Mouse (Mus musculus) lung, postnatal 0 days (tissue): Measurements from ENCODE around the gene Gsdme. TPM values are rescaled to one million over a fixed set of nuclear protein-coding genes. Genes with fewer than 3 reads are reported as not detected.

Experiments used
- ATAC-seq: fragments of 200-750 bp; cut with Nextera tagmentation; 2 replicates; pipeline ENCODE4 v1.8.0; 2017; ENCODE audit warnings: moderate library complexity
- DNase-seq: peaks from one replicate; pipeline ENCODE4 v3.0.0-alpha.2; 2016; ENCODE audit warnings: low spot score
- H3K27ac ChIP-seq: fragments of 300-500 bp; sonication (generic); 2 replicates; pipeline ENCODE4 v1.5.1; 2014; ENCODE audit warnings: antibody characterized with exemption, mild to moderate bottlenecking, low read length, mixed read lengths
- H3K27me3 ChIP-seq: fragments of 300-500 bp; sonication (generic); replicated peaks from 2 replicates; pipeline ENCODE4 v1.6.1; 2014; ENCODE audit warnings: low read length, mixed read lengths; ENCODE audit not compliant: insufficient read depth
- H3K36me3 ChIP-seq: fragments of 300-500 bp; sonication (generic); 2 replicates; pipeline ENCODE4 v1.6.1; 2014; ENCODE audit warnings: low read length, mixed read lengths; ENCODE audit not compliant: insufficient read depth
- H3K4me1 ChIP-seq: fragments of 300-500 bp; sonication (generic); 2 replicates; pipeline ENCODE4 v1.6.1; 2014; ENCODE audit warnings: antibody characterized with exemption, low read depth, low read length, mixed read lengths; ENCODE audit not compliant: insufficient read depth
- H3K4me2 ChIP-seq: fragments of 300-500 bp; sonication (generic); replicated peaks from 2 replicates; pipeline ENCODE4 v1.6.1; 2014; ENCODE audit warnings: low read depth, mild to moderate bottlenecking, low read length, moderate library complexity, mixed read lengths
- H3K4me3 ChIP-seq: fragments of 300-500 bp; sonication (generic); 2 replicates; pipeline ENCODE4 v1.5.1; 2014; ENCODE audit warnings: low read depth, low read length
- H3K9ac ChIP-seq: fragments of 300-500 bp; sonication (generic); replicated peaks from 2 replicates; pipeline ENCODE4 v1.6.1; 2014; ENCODE audit warnings: low read depth, mild to moderate bottlenecking
- H3K9me3 ChIP-seq: fragments of 300-500 bp; sonication (generic); 2 replicates; pipeline ENCODE4 v1.6.1; 2016; ENCODE audit warnings: low read length, mixed read lengths
- CTCF ChIP-seq: IDR thresholded peaks from 2 replicates; pipeline ENCODE4 v1.5.1; 2016; ENCODE audit warnings: antibody characterized with exemption, mild to moderate bottlenecking
- EP300 ChIP-seq: IDR thresholded peaks from 2 replicates; pipeline ENCODE4 v1.6.1; 2016; ENCODE audit warnings: antibody characterized with exemption, mild to moderate bottlenecking, control low read depth
- whole genome bisulfite sequencing: fragments of 180-500 bp; shearing (Covaris S2); extraction: QIAGEN DNeasy Blood & Tissue Kit; methylation state at CpG from one replicate; pipeline ENCODE4 v1.1.7; 2014; 5-methylcytosine and 5-hydroxymethylcytosine counted together
- polyA plus RNA-seq: library from polyadenylated mRNA; unstranded; fragments of >200 nt; fragmentation: Nextera tagmentation; extraction: Ambion mirVana; gene quantifications from 2 replicates; pipeline ENCODE4 v1.2.1, GENCODE M21; 2015

Gene Gsdme
- polyA plus RNA-seq, 1 experiment from 2014 or later, result 14.8 TPM

DNA sequence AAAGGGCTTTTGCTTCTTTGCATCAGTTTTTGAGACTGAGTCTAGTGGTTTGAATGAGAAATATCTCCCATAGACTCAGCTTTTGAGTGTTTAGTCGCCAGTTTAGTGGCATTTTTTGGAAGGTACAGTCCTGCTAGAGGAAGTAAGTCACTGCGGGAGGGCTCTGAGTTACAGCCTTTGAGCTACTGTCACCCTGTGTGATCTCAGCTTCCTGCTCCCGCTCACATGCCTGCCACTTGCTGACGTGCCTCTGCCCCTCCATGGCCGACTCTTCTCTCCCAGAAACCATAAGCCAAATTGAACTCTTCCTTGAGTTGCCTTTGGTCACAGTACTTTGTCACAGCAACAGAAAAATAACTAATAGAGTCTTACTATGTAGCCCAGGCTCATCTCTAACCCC, 40.7 kb downstream of the Gsdme start:
- H3K36me3 ChIP-seq, result no peaks in the 10 kb centered on the region
- WGBS, result 59% methylated on average over 5 of the region's 5 CpGs

DNA sequence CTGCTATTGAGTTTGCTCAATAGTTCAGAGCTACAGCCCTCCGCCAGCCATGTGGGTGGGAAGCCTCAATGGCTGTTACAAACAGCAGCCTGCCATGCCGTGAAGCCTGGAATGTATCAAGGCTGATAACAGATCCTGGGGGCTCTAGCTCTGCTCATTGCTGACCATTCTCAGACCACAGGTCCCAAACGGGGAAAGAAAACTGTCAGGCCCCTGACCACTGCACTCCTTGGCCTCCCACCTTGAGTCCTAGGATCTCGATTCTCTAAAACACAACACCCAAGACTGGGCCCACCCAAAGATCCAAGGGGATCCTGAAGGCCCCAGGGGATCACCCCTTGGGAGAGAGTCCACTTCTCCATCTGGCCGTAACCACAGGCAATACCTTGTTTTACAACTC, 41.3 kb downstream of the Gsdme start:
- no peak overlapping the region for H3K4me3 ChIP-seq
- ATAC-seq (no peak), DNase-seq (no peak)
- H3K4me2 ChIP-seq, result no peak overlapping the region
- WGBS, result 74% methylated on average over 5 of the region's 5 CpGs
- TF ChIP-seq EP300 (no peak), CTCF (no peak)
- H3K36me3 ChIP-seq, result no peaks in the 10 kb centered on the region
- no peak overlapping the region for H3K27ac ChIP-seq
- no peaks in the 10 kb centered on the region for H3K27me3 ChIP-seq
- no peak overlapping the region for H3K9ac ChIP-seq
- no peaks in the 10 kb centered on the region for H3K9me3 ChIP-seq
- H3K4me1 ChIP-seq, result no peaks in the 10 kb centered on the region

More for the DNA sequence above, 40.7 kb downstream of the Gsdme start:
- Histone ChIP-seq H3K9me3 (no peaks in the 10 kb centered on the region), H3K4me2 (no peak overlapping the region), H3K4me1 (no peaks in the 10 kb centered on the region), H3K9ac (no peak overlapping the region), H3K4me3 (no peak overlapping the region), H3K27ac (no peak overlapping the region), H3K27me3 (no peaks in the 10 kb centered on the region)
- no peak for DNase-seq
- ATAC-seq, result no peak
- TF ChIP-seq CTCF, result no peak
- no peak for TF ChIP-seq EP300

DNA sequence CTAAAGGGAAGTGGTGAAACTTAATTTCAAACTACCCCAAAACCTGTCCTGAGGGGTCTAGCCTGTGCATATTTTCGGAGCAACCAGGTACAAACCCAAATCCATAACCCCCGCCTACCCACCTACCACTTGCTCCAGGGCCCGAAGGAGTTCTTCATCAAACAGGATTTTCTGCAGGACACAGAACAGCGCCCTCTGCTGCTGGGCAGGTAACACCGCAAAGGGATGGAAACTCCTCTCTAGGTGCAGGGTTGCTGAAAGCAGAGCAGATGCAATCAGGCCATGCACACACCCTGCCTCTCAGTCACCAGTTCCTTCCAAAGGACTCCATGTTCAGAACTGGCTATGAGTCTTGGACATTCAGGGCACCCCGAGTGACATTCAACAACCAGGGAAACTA, 42.8 kb downstream of the Gsdme start:
- Histone ChIP-seq H3K27ac (no peak overlapping the region), H3K9ac (no peak overlapping the region), H3K27me3 (no peaks in the 10 kb centered on the region), H3K4me2 (no peak overlapping the region), H3K4me3 (no peak overlapping the region), H3K9me3 (no peaks in the 10 kb centered on the region), H3K36me3 (no peaks in the 10 kb centered on the region), H3K4me1 (no peaks in the 10 kb centered on the region)
- ATAC-seq, result no peak
- TF ChIP-seq EP300 (no peak), CTCF (peak; percentile 84)
- WGBS, result 46% methylated on average over 6 of the region's 6 CpGs
- peak; percentile 36 for DNase-seq

DNA sequence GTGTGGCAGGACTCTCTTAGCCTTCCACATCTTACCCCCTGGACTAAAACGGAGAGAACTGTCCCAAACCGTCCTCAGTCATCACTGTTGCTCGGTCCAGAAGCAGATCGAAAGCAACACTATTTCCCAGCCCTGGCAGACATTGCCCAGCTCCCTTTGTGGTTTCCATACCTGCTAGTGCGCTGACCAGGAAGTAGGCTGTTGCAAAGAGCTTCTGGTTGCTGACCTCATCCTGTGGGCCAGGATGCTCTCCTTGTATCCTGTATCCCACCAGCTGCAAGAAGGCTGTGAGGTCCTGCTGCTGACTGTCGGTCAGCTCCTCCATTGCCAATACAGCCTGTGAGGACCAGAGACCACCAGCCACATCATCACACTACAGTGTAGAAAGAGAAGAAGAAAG, 44.6 kb downstream of the Gsdme start:
- Histone ChIP-seq H3K36me3 (no peaks in the 10 kb centered on the region), H3K4me2 (no peak overlapping the region), H3K4me1 (no peaks in the 10 kb centered on the region), H3K27ac (no peak overlapping the region), H3K4me3 (no peak overlapping the region), H3K27me3 (no peaks in the 10 kb centered on the region), H3K9ac (no peak overlapping the region), H3K9me3 (no peaks in the 10 kb centered on the region)
- DNase-seq (no peak), ATAC-seq (no peak)
- 80% methylated on average over 6 of the region's 6 CpGs for WGBS
- TF ChIP-seq EP300, result no peak
- no peak for TF ChIP-seq CTCF

DNA sequence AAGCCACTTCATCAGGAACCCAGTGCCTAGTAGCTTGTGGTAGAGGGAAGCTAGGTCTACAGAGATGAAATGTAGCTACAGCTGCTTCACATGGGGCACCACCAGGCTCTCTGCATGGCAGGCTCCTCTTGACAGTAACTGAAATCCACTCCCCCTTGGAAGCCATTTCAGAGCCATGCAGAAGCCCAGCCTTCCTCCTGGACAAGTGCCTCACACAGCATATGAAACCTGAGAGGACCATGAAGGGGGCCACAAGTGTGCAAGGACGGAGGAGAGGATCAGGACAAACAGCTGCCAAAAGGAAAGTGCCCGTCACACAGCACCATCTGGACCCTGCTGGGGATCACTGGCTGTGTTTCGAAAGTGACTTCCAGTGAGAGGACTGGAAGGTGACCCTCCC, 45.0 kb downstream of the Gsdme start:
- no peak overlapping the region for H3K4me2 ChIP-seq
- no peak overlapping the region for H3K9ac ChIP-seq
- no peak overlapping the region for H3K4me3 ChIP-seq
- H3K9me3 ChIP-seq, result no peaks in the 10 kb centered on the region
- H3K4me1 ChIP-seq, result no peaks in the 10 kb centered on the region
- ATAC-seq (no peak), DNase-seq (no peak)
- no peak overlapping the region for H3K27ac ChIP-seq
- no peaks in the 10 kb centered on the region for H3K36me3 ChIP-seq
- H3K27me3 ChIP-seq, result no peaks in the 10 kb centered on the region
- WGBS, result 31% methylated on average over 3 of the region's 3 CpGs
- no peak for TF ChIP-seq CTCF
- no peak for TF ChIP-seq EP300

DNA sequence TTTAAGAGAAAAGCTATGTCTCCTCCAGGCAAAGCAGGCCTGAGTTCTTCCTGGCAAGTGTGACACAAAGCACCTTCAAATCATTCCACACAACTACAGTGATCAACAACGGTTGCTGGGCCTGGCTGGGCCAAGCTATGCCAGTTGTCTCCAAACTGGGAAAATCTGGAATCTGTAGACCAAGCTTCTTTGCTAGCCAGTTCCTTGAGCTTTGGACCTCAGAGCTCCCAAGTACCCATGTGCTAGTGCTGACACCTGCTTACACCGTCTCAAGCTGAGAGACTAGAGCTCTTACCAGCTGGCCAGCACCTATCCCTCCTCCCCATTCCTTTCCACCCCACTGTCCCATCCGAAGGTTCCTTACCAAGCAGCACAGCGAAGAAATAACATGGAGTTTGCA, 47.7 kb downstream of the Gsdme start:
- ATAC-seq, result no peak
- no peaks in the 10 kb centered on the region for H3K27me3 ChIP-seq
- no peaks in the 10 kb centered on the region for H3K9me3 ChIP-seq
- H3K27ac ChIP-seq, result no peak overlapping the region
- no peak overlapping the region for H3K9ac ChIP-seq
- H3K36me3 ChIP-seq, result no peaks in the 10 kb centered on the region
- no peak for TF ChIP-seq CTCF
- no peak for TF ChIP-seq EP300
- H3K4me2 ChIP-seq, result no peak overlapping the region
- no peak overlapping the region for H3K4me3 ChIP-seq
- no peaks in the 10 kb centered on the region for H3K4me1 ChIP-seq
- WGBS, result 87% methylated on average over 4 of the region's 4 CpGs
- DNase-seq, result no peak

DNA sequence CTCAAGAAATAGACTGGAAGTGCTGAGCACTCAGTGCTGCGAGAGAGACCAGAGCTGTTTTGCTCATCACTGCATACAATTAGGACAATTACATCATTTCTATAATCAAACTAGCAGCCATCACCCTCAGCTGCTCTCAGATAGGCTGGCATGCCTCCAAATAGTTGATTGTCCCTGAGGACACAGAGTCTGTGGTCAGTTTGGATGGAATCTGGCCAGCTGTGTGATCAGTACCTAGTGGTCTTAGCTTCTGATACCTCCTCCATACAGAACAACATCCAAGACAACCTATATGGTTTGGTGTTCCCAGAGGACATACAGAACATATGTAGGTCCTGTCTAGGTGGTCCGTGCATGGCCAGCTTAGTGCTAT, 48.3 kb downstream of the Gsdme start:
- Histone ChIP-seq H3K27ac (no peak overlapping the region), H3K9ac (no peak overlapping the region), H3K9me3 (no peaks in the 10 kb centered on the region), H3K27me3 (no peaks in the 10 kb centered on the region), H3K4me3 (no peak overlapping the region), H3K4me1 (no peaks in the 10 kb centered on the region), H3K4me2 (no peak overlapping the region), H3K36me3 (no peaks in the 10 kb centered on the region)
- ATAC-seq, result no peak
- DNase-seq, result no peak
- 75% methylated on average over 2 of the region's 2 CpGs for WGBS
- TF ChIP-seq EP300 (no peak), CTCF (no peak)
